Mouse (Mus musculus) hindbrain, embryonic 12.5 days (tissue): ENCODE measurements at regions not wholly inside any gene's neighbourhood (a gene's known extent, or its start where the extent isn't known, plus 50 kb on each side); places are given as distances from the start of the nearest gene placed in this dataset.

Experiments used
- ATAC-seq: fragments of 200-750 bp; cut with Nextera tagmentation; 2 replicates; pipeline ENCODE4 v1.8.0; 2017; ENCODE audit warnings: moderate TSS enrichment; ENCODE audit not compliant: low FRiP score
- H3K27ac ChIP-seq: fragments of 300-500 bp; sonication (generic); 2 replicates; pipeline ENCODE4 v1.5.1; 2016; ENCODE audit warnings: mild to moderate bottlenecking
- H3K27me3 ChIP-seq: fragments of 300-500 bp; sonication (generic); 2 replicates; pipeline ENCODE4 v1.6.1; 2016; ENCODE audit warnings: mild to moderate bottlenecking
- H3K36me3 ChIP-seq: fragments of 300-500 bp; sonication (generic); 2 replicates; pipeline ENCODE4 v1.6.1; 2016; ENCODE audit warnings: mild to moderate bottlenecking
- H3K4me1 ChIP-seq: fragments of 300-500 bp; sonication (generic); 2 replicates; pipeline ENCODE4 v1.6.1; 2016
- H3K4me2 ChIP-seq: fragments of 300-500 bp; sonication (generic); replicated peaks from 2 replicates; pipeline ENCODE4 v1.6.1; 2016; ENCODE audit warnings: mild to moderate bottlenecking
- H3K4me3 ChIP-seq: fragments of 300-500 bp; sonication (generic); 2 replicates; pipeline ENCODE4 v1.5.1; 2016; ENCODE audit warnings: mild to moderate bottlenecking
- H3K9ac ChIP-seq: fragments of 300-500 bp; sonication (generic); 2 replicates; pipeline ENCODE4 v1.6.1; 2016; ENCODE audit warnings: mild to moderate bottlenecking, moderate library complexity
- H3K9me3 ChIP-seq: fragments of 300-500 bp; sonication (generic); replicated peaks from 2 replicates; pipeline ENCODE4 v1.6.1; 2016; ENCODE audit warnings: mild to moderate bottlenecking
- WGBS: fragments of 180-500 bp; shearing (Covaris S2); methylation state at CpG from one replicate; pipeline ENCODE4 v1.1.7; 2016; 5-methylcytosine and 5-hydroxymethylcytosine counted together

DNA sequence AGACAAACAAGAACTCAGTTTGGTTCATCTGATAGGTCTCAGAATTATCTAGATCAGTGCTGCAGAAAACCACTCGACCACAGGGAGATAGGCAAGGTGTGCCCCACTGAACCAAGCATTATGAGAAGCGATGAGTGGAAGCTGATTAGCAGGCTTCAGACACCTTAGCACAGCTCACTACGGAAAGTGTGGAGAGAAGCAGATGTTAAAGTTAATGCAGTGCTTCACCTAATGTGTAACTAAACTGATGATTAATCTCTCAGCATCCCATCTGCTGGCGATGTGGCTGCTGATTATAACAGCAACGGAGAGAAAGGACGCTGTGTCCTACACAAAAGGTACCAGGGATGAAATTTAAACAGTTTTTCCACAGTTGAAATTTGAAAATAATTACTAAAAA is 1517.8 kb upstream of the Pcdh20 start:
- WGBS = 48% methylated on average over 6 of the region's 6 CpGs
- H3K4me1 ChIP-seq = no peaks in the 10 kb centered on the region
- no peak overlapping the region for H3K4me2 ChIP-seq
- H3K27me3 ChIP-seq = no peaks in the 10 kb centered on the region
- H3K36me3 ChIP-seq = no peaks in the 10 kb centered on the region
- H3K27ac ChIP-seq = no peak overlapping the region
- no peak overlapping the region for H3K4me3 ChIP-seq
- peak; percentile 46; the same call in 1 of the 2 replicates for ATAC-seq
- no peak overlapping the region for H3K9ac ChIP-seq
- no peaks in the 10 kb centered on the region for H3K9me3 ChIP-seq

DNA sequence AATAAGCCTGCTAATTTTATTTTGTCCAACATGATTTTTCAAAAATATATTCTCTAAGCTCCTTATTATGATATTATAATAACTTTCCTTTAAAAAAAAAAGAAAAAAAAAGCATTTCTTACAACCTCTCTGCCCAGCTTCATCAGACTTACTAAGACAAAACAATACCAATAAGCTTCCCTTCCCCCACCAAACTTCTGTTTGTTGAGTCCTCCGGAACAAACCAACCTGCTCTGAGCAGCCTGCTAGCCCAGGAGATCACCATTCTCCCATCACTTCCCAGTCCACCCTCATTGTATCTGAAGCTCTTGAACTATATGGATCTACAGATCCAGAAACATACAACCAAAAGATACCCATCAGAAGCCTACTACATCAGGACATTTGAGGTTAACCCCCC is 1514.9 kb upstream of the Pcdh20 start:
- Histone ChIP-seq H3K27me3 (no peaks in the 10 kb centered on the region), H3K9me3 (no peaks in the 10 kb centered on the region), H3K27ac (no peak overlapping the region), H3K9ac (no peak overlapping the region), H3K4me1 (no peaks in the 10 kb centered on the region), H3K36me3 (no peaks in the 10 kb centered on the region), H3K4me2 (no peak overlapping the region), H3K4me3 (no peak overlapping the region)
- 56% methylated on average over 1 of the region's 1 CpGs for WGBS
- no peak for ATAC-seq

DNA sequence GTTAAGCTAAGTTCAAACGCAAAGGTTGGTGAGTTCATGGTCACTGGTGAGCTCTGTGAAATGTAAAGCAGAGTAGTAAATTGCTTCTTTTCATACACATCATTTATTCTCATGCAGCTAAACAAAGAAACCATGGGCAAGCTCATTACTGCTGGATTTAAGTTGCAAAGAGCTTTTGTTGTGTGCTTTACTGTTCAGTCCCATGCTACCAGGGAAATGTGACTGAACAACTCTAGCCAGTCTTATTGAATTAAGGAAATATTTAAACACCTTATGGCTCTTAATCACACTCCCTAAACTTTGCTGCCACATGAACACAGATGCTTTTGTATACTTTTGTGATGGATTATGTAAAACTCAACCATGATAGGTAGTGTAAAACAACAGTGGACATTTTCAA is 1514.4 kb upstream of the Pcdh20 start:
- H3K27me3 ChIP-seq = no peaks in the 10 kb centered on the region
- no peak overlapping the region for H3K9ac ChIP-seq
- no peaks in the 10 kb centered on the region for H3K36me3 ChIP-seq
- no peak overlapping the region for H3K4me3 ChIP-seq
- WGBS = 60% methylated on average over 1 of the region's 1 CpGs
- ATAC-seq = no peak
- H3K27ac ChIP-seq = no peak overlapping the region
- no peak overlapping the region for H3K4me2 ChIP-seq
- H3K9me3 ChIP-seq = no peaks in the 10 kb centered on the region
- H3K4me1 ChIP-seq = no peaks in the 10 kb centered on the region
